Comparison of ENCODE assay signal across 12 mouse cellular contexts in the genomic region with DNA sequence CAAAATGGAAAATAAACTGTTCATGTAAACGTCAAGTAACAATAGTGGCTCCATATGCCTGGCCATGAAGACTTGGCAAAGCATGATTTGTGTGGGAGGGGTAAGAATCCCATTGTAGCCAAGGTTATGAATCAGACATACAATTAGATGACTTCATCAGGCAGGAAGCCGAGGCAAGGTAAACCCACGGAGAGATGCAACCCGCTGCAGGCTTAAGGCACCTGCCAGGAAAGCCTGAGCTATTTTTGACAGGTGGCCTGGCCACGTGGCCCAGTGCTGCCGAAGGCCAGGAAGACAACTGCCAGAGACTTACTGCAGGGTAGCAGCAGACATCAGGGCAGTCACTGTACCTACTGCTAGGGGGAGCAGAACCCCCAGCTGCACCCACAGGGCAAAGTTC. TPM values are rescaled to one million over a fixed set of nuclear protein-coding genes. Genes with fewer than 3 reads are reported as not detected.
DNase-seq lines count a peak whose midpoint lies in the region; ATAC-seq lines count a peak whose summit lies in the region.
"Had no signal": no experiment of that assay in that cellular context is flagged by ENCODE, and none has a peak within 500 bp of the region (broad histone marks: within the 10 kb centered on the region; RNA-seq: fewer than 3 reads in every experiment).

No protein-coding gene starts in this region.

- H3K4me1 ChIP-seq in kidney, embryonic 14.5 days (ENCODE audit: control insufficient read depth, insufficient read depth, low read length), result no peaks in the 10 kb centered on the region
- H3K4me1 ChIP-seq: heart, embryonic 13.5 days; neural tube, embryonic 12.5 days had no signal

- H3K9ac ChIP-seq in kidney, embryonic 14.5 days (ENCODE audit: low read depth, low read length), result no peak overlapping the region
- H3K9ac ChIP-seq: heart, embryonic 13.5 days; neural tube, embryonic 12.5 days had no signal

- intact Hi-C loops in heart, postnatal 14 days (cut with DNase I), result no loop called here

- H3K36me3 ChIP-seq in kidney, embryonic 14.5 days (ENCODE audit: control insufficient read depth, insufficient read depth, low read length), result no peaks in the 10 kb centered on the region
- H3K36me3 ChIP-seq: heart, embryonic 13.5 days; neural tube, embryonic 12.5 days had no signal

- H3K9me3 ChIP-seq in kidney, embryonic 14.5 days (ENCODE audit: control insufficient read depth, low read length), result no peaks in the 10 kb centered on the region
- H3K9me3 ChIP-seq: heart, embryonic 13.5 days; neural tube, embryonic 12.5 days had no signal

- DNase-seq in heart, adult 18-20 months, result peak; percentile 25 to 40
- DNase-seq in heart, postnatal 14 days, result no peak
- DNase-seq in cerebellum, adult 11 months, result peak; percentile 86
- peak; percentile 71 for DNase-seq in gonadal fat pad, adult 2 months (ENCODE audit: low read depth)
- peak; percentile 85 for DNase-seq in telencephalon, adult 2 months (ENCODE audit: low read depth, low spot score)
- DNase-seq in kidney, adult 18-20 months, result no peak
- DNase-seq: adrenal gland, postnatal 14 days had no signal

- H3K27me3 ChIP-seq in kidney, embryonic 14.5 days (ENCODE audit: control insufficient read depth, insufficient read depth, low read length), result no peaks in the 10 kb centered on the region
- H3K27me3 ChIP-seq: heart, embryonic 13.5 days; neural tube, embryonic 12.5 days had no signal

- ATAC-seq in kidney, embryonic 14.5 days (ENCODE audit: low FRiP score, low TSS enrichment), result no peak
- ATAC-seq in CD4-positive, CD25-positive, alpha-beta regulatory T cell, adult 4 months, result no peak

- no peak overlapping the region for H3K4me2 ChIP-seq in kidney, embryonic 14.5 days (replicated peaks; ENCODE audit: low read depth, low read length)
- H3K4me2 ChIP-seq: heart, embryonic 13.5 days; neural tube, embryonic 12.5 days had no signal

- H3K27ac ChIP-seq in kidney, embryonic 14.5 days (ENCODE audit: low read depth, low read length), result no peak overlapping the region
- H3K27ac ChIP-seq: heart, embryonic 13.5 days; neural tube, embryonic 12.5 days had no signal

- H3K4me3 ChIP-seq in kidney, embryonic 14.5 days (ENCODE audit: low read length), result no peak overlapping the region
- H3K4me3 ChIP-seq: heart, embryonic 13.5 days; neural tube, embryonic 12.5 days had no signal

- WGBS in kidney, embryonic 14.5 days, result 57% methylated on average over 6 of the region's 6 CpGs

RNA-seq across cellular contexts. Expression of a gene that starts 16.3 kb away (rescaled TPM):
- not detected for total RNA-seq in heart, adult 18-20 months (2021)
- total RNA-seq in heart, postnatal 14 days (2021), result not detected
- polyA plus RNA-seq in gonadal fat pad, adult 2 months (2012; rRNA removed), result not detected in 2 replicates
- not detected in 2 replicates for polyA plus RNA-seq in kidney, embryonic 14.5 days (2014; fragmentation: Nextera tagmentation; extraction: Ambion mirVana)
- not detected for polyA plus RNA-seq in CD4-positive, CD25-positive, alpha-beta regulatory T cell, adult 4 months (2017; shearing (Covaris generic))
- total RNA-seq: adrenal gland, postnatal 14 days had no signal
- polyA plus RNA-seq: heart, embryonic 13.5 days; intestine, embryonic 14.5 days; neural tube, embryonic 12.5 days had no signal

RNA-seq across cellular contexts. Expression of a gene that starts 23.3 kb away (rescaled TPM):
- not detected for total RNA-seq in heart, adult 18-20 months (2021)
- not detected for total RNA-seq in heart, postnatal 14 days (2021)
- polyA plus RNA-seq in gonadal fat pad, adult 2 months (2012; rRNA removed), result 2.6 and 3.6 TPM in 2 replicates
- 0.20 and 0.80 TPM in 2 replicates for polyA plus RNA-seq in kidney, embryonic 14.5 days (2014; fragmentation: Nextera tagmentation; extraction: Ambion mirVana)
- polyA plus RNA-seq in CD4-positive, CD25-positive, alpha-beta regulatory T cell, adult 4 months (2017; shearing (Covaris generic)), result not detected
- total RNA-seq: adrenal gland, postnatal 14 days had no signal
- polyA plus RNA-seq: heart, embryonic 13.5 days; neural tube, embryonic 12.5 days had no signal

Comparison
In these comparisons a context has a peak if more than half of its experiments do, and no peak if none do; other contexts are left out.
1. DNase-seq: peak in heart, adult 18-20 months (2 of 2), cerebellum, adult 11 months (single experiment), gonadal fat pad, adult 2 months (single experiment) and telencephalon, adult 2 months (single experiment); none in heart, postnatal 14 days (0 of 2) and kidney, adult 18-20 months (single experiment).